Mouse (Mus musculus): ENCODE results near the gene 4921504E06Rik.

The 4921504E06Rik gene

GRCm38 (mm10) chr2:19553821-19554592 is at the start of gene 4921504E06Rik:
Gene 4921504E06Rik (minus strand): TSS chr2:19553914.
- DNase-seq = peak; percentile 88 to 92

- DNase-seq = no peak
Measured at GRCm38 (mm10) chr2:19601386-19601925, 47.7 kb upstream of the 4921504E06Rik start.

- DNase-seq = no peak
Measured at GRCm38 (mm10) chr2:19600860-19601259, 47.1 kb upstream of the 4921504E06Rik start.

GRCm38 (mm10) chr2:19599801-19600200 is 46.1 kb upstream of the 4921504E06Rik start:
- no peak for DNase-seq

DNA sequence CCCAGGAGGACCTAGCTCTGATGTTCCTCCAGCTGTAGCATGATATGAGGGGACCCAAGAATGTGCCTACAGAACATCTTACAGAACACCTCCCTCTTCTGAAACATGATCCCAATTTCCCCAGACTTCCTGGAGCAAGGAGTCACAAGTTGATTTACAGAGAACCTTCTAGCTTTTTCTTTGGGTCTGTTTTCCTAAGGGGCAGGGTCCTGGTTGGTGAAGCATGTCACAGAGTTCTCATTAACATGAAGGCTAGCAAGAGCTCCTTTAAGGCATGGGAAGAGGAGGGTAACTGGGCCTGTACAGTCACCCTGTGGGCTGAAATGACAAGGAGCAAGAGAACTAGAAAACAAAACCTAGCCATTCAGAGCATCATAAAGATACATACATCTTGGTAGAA is 43.3 kb upstream of the 4921504E06Rik start:
- peak; percentile 9 to 33 for DNase-seq

- DNase-seq = no peak
Measured at GRCm38 (mm10) chr2:19596426-19596825, 42.7 kb upstream of the 4921504E06Rik start.

DNA sequence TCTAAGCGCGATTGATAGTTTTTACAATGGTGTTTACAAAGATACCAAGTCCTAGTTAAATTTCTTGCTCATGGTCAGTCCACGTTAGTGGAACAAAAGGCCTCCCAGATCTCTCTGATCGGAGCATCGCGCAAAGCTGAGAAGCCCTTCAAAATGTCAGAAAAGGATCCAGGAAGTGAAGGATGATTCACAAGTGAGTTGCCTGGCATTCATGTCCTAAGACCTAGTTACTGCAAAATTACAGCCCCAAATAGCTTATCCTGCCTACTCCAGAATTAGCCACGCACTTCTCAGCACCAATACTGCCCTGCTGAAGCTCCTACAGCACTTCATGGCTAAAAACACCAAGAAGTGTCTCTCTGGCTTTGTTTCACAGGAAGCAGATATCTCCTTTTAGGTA is 41.1 kb upstream of the 4921504E06Rik start:
- no peak for DNase-seq

DNA sequence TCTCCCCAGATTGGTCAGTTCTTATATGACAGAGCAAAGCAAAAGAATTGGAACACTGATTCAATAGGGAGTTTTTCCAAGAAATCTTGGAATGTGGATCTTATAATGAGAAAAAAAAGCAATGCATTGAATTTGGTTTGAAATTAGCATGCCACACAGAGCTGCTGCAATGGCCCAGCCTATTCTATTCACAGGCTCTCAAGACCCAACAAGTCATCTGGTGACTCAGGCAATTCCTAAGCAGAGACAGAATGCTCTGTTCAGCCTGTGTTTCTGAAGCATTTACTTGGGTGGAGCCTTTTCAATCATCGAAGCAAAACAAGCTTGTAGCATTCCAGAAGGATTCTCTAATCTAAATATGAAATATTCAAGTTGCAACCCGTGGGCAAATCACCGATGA is 26.1 kb upstream of the 4921504E06Rik start:
- DNase-seq = no peak

- no peak for DNase-seq
Measured at GRCm38 (mm10) chr2:19579180-19579579, 25.5 kb upstream of the 4921504E06Rik start.

DNA sequence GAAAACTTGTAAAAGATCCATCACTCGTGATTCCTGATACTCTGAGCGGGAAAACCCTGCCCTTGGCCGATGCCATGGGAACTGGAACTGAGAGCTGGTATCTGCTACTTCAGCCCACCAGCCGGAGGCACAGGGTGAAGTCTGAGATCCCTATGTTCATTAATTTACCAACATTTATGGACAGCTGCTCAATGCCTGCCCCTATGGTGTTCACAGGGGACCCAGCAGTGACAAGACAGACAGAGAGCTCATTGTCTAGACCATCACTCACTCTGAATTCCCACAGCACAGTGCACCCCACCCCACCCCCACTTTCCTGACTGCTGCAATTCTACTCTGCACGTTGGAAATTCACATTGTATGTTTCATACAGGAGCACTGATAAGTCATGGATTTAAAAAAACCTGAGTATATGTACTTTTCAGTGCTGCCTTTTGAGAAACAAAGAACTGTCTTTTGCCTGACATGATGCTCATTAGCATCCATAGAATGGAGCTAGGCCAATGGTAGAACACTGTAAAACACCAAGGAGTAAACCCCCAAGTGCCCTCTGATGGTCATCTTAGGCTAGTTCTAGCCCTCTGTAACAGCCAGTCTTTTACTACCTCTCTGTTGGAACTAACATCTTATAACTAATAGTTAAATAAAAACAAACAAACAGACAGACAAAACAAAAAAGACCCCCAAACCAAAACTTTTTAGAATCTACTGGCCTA is 8.6 kb upstream of the 4921504E06Rik start:
- no peak for DNase-seq

DNA sequence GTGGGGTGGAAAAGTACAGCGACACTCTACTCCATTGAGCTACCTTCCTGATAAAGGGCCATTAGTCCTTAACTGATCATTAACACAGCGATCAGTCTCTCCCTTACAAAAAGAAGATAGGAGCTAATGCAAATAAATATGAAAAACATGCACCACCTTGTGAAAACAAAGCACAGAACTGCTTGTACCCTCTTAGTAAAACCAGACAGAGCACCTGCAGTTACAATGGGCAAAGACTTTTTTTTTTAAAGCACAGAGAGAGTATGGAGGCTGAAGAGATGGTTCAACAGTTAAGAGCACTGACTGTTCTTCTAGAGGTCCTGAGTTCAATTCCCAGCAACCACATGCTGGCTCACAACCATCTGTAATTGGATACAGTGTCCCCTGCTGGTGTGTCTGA is 6.9 kb upstream of the 4921504E06Rik start:
- no peak for DNase-seq

- peak; percentile 24 to 57 for DNase-seq
Measured at GRCm38 (mm10) chr2:19560071-19560470, 6.4 kb upstream of the 4921504E06Rik start.

DNA sequence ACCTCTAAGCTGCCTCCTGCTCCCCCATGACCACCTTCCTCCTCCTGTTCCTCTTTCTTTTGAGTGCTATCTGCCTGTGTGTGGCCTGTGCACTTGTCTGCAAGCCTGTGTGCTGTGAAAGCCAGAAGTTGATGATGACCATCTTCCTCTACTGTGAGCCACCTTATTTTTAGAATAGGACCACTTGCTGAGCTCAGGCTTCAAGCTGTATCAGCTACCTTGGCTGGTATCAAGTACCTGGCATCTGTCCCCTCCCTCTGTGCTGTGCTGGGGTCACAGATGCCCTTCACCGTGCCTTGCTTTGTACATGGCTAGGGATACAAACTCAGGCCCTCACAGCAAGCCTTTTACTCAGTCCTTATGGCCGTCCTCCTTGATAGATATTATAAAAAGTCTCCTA is 2.3 kb downstream of the 4921504E06Rik start:
- DNase-seq = no peak

DNA sequence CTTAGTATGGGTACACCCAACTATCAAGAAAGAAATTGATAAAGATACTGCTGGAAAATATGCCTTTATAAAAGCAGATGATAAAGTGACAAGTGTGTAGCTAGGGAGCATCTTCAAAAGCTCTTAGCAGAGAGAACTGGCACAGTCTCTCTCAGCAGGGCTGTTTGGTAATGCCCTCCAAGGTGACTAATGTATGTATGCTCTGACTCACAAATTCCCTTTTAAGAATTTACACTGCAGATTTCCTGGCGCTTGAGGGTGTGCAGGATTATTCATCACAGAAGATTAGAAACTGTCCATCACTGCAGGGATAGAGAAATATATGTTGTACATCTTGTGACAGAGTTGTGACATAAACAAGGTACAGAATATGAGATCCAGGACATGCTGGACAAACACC is 12.8 kb downstream of the 4921504E06Rik start:
- no peak for DNase-seq

DNA sequence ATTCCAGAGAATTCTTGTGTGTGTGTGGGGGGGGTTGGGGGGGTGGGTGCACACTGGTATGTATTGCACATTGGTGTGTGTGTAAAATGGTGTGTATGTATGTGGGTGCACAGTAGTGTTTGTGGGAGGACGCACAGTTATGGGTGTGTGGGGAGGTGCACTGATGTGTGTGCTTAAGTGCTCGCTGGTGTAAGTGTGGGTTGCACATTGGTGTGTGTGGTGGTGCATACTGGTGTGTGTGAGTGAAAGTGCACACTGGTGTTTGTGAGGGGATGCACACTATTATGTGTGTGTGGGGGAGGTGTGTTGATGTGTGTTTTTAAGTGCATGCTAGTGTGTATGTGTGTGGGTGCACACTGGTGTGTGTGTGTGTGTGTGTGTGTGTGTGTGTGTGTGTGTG is 24.3 kb downstream of the 4921504E06Rik start:
- no peak for DNase-seq

- peak; percentile 73 to 76 for DNase-seq
Measured at GRCm38 (mm10) chr2:19528797-19529196, 24.9 kb downstream of the 4921504E06Rik start.

- DNase-seq = peak; percentile 5 to 28
Measured at GRCm38 (mm10) chr2:19524071-19524470, 29.6 kb downstream of the 4921504E06Rik start.

- DNase-seq = peak; percentile 38 to 66
Measured at GRCm38 (mm10) chr2:19521662-19522061, 32.1 kb downstream of the 4921504E06Rik start.

- no peak for DNase-seq
Measured at GRCm38 (mm10) chr2:19520617-19521016, 33.1 kb downstream of the 4921504E06Rik start.

- DNase-seq = peak; percentile 77 to 78
Measured at GRCm38 (mm10) chr2:19519768-19520167, 33.9 kb downstream of the 4921504E06Rik start.

- no peak for DNase-seq
Measured at GRCm38 (mm10) chr2:19517952-19518351, 35.8 kb downstream of the 4921504E06Rik start.

DNA sequence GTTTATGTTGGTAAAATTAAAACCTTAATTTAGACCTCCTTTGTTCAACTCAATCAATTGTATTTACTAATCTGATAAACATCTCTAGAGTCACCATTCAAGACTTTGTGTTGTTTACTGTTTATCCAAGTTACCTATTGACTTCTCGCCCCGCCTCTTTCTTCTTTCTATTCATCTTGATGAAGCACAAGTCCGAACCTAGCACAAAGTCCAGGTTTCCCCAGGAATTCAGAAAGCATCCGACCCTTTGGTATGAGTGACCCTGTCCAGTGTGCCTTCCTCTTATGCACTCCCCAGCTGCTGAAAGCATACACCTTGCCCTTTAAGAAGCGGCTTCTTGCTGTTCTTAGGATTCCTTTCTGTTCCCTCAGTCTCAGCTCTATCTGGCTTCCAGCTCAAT is 41.3 kb downstream of the 4921504E06Rik start:
- DNase-seq = peak; percentile 60 to 67

DNA sequence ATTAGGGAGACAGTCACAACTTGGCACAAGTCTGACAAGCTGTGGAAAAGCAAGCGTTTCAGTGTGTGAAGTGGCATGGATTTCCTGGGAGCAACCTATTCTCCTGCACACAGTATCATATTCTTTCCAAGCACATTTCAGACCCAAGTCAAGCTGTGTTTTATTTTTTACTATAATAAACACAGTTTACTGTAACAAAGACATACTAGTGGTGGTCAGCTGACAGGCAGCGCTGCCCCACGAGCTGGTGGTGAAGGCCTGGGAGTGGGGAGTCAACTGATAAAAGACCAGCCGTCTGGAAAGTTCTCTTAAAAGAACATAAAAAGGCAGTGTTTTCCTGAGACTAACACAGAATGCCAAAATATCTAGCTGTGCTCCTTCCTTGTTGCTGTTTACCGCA is 42.7 kb downstream of the 4921504E06Rik start:
- no peak for DNase-seq

GRCm38 (mm10) chr2:19505744-19506143 is 48.0 kb downstream of the 4921504E06Rik start:
- DNase-seq = no peak
